Mouse (Mus musculus) lung, postnatal 14 days (tissue): ENCODE data around the gene Fbxl2.
"Not testable (repeated sequence)": the region's sequence is repeated elsewhere in the genome, so short reads cannot be mapped to it uniquely, and the experiment has no call there.

Experiments used
- DNase-seq: peaks from one replicate; pipeline ENCODE4 v3.0.0; 2021

The Fbxl2 gene

GRCm38 (mm10) chr9:114046028-114046427 is at the start of gene Fbxl2:
Fbxl2 (minus strand) TSS chr9:114046191.
- DNase-seq: no peak

- DNase-seq: no peak
Observed at GRCm38 (mm10) chr9:114094854-114095253, 48.9 kb upstream of the Fbxl2 start.

- DNase-seq: not testable (repeated sequence)
Observed at GRCm38 (mm10) chr9:114092188-114092587, 46.2 kb upstream of the Fbxl2 start.

- not testable (repeated sequence) for DNase-seq
Observed at GRCm38 (mm10) chr9:114088885-114089284, 42.9 kb upstream of the Fbxl2 start.

GRCm38 (mm10) chr9:114087106-114087815 is 41.3 kb upstream of the Fbxl2 start:
- no peak for DNase-seq

GRCm38 (mm10) chr9:114086422-114086821 is 40.4 kb upstream of the Fbxl2 start:
- no peak for DNase-seq

- DNase-seq: no peak
Observed at GRCm38 (mm10) chr9:114073681-114074080, 27.7 kb upstream of the Fbxl2 start.

- no peak for DNase-seq
Observed at GRCm38 (mm10) chr9:114069372-114069771, 23.4 kb upstream of the Fbxl2 start.

DNA sequence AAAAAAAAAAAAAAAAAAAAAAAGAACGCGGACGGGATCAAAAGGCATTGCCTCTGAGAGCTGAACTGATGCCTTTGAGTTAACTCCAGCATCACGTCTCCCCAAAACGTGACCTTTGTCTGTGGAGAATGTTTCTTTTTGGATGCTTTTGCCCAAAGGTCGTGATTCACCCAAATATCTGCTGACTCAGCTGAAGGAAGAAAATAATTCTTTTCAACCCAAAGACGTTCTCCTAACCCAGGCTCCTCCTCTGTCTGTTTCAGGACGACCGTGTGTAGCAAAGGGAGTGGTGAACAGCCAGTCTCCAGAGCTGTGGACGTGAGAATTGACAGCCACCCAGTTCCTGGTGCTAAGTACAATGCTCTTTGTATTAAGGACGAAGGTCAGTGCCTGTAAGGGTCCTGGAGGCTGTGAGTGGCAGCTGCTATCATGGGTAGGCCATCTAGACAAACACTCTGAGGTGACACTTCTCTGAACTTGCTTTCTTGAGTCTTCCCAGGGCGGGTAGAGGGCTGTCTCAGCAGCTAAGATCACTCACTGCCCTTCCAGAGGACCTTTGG is 22.6 kb upstream of the Fbxl2 start:
- DNase-seq: no peak

DNA sequence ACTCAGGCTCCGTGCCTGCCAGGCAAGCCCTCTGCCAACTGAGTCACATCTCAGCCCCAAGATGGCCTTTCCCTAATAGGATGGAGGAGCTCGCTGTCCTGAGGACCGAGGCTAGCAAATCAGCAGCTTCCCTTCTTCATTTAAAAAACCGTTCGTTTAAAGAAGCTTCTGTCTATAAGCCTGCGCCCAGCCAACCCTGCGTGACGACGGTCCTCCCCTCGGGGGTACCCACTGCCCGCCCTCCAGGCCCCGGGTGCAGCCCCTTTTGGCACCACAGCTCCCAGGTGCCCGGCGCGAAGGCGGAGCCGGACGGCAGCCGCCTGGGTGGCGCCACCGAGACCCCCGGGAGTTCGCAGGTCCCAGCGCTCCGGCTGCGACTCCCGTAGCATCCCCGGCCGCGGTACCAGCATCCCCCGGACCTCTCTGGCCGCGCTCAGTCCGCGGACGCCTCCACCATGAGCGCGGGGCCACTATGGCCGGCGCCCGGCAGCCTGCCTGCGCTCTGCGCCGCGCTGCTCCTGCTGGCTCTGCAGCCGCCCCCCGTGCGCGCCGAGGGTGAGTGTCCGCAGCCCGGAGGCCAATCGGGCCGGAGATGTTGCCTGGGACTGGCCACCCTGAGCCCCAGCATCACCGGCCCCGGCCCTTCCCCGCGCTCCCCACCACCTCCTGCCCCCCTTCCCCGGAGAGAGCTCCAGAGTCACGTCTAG is 11.3 kb upstream of the Fbxl2 start, which contains the start of gene Susd5:
Susd5 (plus strand) TSS at position 51 of the 707 bp plus-strand sequence.
- no peak for DNase-seq

GRCm38 (mm10) chr9:114052866-114053265 is 6.9 kb upstream of the Fbxl2 start:
- DNase-seq: no peak

GRCm38 (mm10) chr9:114052031-114052430 is 6.0 kb upstream of the Fbxl2 start:
- DNase-seq: no peak

GRCm38 (mm10) chr9:114050778-114051177 is 4.8 kb upstream of the Fbxl2 start:
- no peak for DNase-seq

- DNase-seq: no peak
Observed at GRCm38 (mm10) chr9:114050106-114050505, 4.1 kb upstream of the Fbxl2 start.

DNA sequence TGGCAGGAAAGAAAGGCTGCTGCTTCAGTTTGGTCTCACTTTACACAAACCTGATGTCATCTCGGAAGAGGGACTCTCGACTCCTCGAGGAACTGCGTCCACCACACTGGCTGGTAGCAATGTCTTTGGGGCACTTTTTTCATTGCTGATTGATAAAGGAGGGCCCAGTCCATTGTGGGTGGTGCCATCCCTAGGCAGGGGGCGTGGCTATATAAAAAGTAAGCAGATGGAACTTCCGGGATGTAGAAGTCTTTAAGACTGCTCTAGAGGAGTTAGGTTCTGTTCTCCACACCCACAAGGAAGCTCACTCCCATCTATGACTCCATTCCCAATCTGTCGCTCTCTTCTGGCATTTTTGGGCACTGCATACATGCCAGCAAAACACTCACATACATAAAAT is 685 bp upstream of the Fbxl2 start:
- DNase-seq: no peak

DNA sequence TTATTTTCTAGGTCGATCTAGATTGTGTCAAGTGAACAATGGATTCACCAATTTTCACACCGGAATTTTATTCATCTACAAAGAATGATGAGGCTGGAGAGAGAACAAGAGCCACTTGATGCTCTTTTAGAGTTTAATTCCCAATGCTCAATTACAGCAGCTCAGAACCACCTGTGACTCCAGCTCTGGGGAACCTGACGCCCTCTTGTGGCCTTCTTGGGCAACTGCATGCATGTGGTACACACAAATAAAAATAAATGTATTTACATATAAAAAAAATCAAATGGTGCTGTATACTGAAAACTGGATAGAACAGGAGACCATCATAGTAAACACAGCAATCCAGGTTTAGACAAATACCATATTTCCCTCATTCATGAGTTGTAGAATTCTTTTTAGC is 1.5 kb downstream of the Fbxl2 start:
- no peak for DNase-seq

GRCm38 (mm10) chr9:114042490-114042889 is 3.5 kb downstream of the Fbxl2 start:
- no peak for DNase-seq

DNA sequence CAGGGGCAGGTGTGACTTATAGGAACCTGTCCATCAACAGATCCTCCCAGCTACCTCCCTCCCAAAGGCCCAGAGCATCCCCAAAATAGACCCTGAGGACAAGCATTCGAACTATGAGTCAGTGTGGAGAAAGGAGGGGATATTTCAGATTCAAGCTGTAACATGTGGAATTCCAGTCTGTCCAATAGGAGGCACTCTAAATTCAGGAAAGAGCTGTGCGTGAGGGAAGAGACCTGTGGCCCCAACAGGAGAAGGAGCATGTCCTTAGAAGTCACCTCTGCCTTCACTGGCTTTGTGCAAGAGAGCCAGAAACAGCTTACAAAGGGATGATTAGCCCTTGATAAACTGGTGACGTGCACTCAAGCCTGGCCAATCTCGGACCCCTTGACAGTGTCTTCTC is 5.0 kb downstream of the Fbxl2 start:
- no peak for DNase-seq

- peak; percentile 54 for DNase-seq
Observed at GRCm38 (mm10) chr9:114026261-114026934, 19.6 kb downstream of the Fbxl2 start.

DNA sequence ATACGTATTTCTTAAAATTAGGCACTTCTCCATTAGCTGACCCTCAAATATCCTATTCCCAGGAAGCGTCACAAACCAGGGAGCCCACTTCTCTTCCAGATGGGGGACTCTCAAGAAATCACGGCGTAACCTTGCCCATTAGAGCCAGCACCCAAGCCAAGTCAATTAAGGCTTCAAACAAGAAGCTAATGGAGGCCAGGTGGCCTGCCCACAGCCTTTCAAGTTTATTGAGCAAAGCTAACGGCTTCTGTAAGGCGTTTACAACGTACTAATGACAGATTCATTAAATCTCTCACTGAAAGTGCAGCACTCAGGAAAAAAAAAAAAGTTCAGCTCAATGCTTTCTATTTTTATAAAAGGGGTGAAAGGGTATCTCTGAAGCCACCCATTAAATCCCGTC is 20.1 kb downstream of the Fbxl2 start:
- DNase-seq: no peak

- no peak for DNase-seq
Observed at GRCm38 (mm10) chr9:114025182-114025581, 20.8 kb downstream of the Fbxl2 start.

GRCm38 (mm10) chr9:114022141-114022540 is 23.9 kb downstream of the Fbxl2 start:
- DNase-seq: no peak

DNA sequence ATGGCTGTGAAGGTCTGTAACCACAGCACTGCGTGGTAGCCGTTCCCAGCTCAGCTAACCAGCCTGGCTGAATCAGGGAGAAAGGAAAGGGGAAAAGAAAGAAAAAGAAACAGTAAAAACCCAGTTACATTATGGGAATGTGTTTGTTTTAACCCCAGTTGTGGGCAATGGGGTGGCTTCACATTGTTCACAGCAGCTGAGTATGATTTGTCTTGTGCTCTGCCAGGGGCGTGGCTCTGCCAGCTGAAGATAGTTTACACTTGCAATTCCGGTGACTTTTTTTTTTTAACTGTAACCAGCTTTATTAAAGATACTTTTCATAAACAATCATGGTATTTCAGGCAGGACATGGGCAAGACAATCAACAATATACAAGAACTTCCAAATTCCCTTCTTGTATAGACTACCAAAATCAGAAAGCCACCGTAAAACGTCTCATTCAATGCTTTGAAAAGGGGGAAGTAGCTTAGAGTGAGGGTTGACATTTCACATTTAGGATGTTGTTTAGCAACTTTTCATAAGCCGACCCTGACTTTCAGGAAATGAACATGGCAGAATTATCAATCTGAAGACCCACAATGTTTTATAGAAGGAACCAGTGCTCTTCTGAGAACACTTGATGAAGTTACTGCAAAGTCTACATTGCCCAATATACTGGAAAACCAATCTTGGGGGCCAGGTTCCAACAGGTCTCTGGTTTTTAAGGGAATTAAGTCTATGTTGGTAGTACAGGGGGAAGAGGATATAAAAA is 26.8 kb downstream of the Fbxl2 start:
- DNase-seq: no peak
